Mouse (Mus musculus) embryo, embryonic 11.5 days (tissue): ENCODE data around the gene Gadd45g.

Source experiments
- DNase-seq: peaks from one replicate; pipeline ENCODE4 v3.0.0-alpha.2; 2012; ENCODE audit warnings: low read depth, low spot score

Gadd45g gene

DNA sequence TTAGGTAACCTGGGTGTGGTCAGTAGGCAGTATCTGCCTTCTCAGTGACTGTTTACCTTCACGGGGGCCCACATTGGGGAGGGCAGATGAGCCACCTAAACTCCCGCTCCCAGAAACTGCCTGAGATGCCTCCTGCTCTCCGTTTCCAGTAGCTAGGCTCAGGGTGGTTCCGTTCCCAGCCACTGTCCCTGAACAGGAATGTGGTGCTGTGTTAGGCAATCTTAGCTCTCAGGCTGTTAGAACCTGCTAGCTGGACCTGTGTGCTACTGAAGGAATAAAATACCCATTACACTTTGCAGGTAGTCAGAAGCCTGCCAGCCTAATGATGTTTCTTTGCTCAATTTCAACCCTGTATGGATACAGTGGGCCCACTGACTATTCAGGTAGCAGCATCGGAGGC lies 37.8 kb downstream of the Gadd45g start:
- no peak for DNase-seq

- DNase-seq: no peak
These were observed 39.1 kb downstream of the Gadd45g start for GRCm38 (mm10) chr13:51885594-51885993.

GRCm38 (mm10) chr13:51886085-51886484 lies 39.6 kb downstream of the Gadd45g start:
- no peak for DNase-seq

DNA sequence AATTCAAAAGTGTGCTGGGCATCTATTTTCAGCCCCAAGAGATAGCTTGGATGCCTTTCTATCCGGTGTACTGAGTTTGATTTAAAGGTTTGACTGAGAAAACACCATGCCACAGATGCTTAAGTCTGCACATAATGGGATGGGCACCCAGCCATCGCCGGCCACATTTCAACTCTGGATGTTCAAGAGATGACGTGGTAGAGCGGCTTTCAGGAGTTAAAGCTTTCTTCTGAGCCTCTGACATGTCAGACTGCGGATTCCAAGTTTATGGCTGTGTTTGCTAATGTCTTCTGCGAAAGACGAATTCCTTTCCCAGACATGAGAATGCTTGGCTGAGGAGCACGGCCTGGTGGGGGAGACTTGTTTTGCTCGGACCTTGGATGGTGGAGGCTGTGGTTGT lies 40.2 kb downstream of the Gadd45g start:
- no peak for DNase-seq

DNA sequence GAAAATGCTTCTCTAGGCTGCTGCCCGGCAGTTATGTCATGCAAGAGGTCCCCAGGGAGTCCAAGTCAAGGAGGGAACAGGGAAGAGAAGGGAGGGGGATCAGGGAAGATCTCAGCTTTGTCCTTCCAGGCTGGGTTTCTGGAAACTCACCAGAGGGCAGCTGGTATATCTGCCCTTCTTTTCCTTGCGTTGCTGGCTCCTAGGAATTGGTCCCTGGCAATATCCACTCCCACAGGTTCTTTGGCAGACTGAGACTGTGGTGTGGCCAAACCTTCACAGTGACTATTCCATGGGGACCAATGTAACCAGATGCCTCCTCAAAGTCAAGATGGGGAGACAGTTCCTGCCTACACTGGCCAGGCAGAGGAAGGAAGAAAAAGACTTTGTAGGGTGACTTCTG lies 41.9 kb downstream of the Gadd45g start:
- no peak for DNase-seq

DNA sequence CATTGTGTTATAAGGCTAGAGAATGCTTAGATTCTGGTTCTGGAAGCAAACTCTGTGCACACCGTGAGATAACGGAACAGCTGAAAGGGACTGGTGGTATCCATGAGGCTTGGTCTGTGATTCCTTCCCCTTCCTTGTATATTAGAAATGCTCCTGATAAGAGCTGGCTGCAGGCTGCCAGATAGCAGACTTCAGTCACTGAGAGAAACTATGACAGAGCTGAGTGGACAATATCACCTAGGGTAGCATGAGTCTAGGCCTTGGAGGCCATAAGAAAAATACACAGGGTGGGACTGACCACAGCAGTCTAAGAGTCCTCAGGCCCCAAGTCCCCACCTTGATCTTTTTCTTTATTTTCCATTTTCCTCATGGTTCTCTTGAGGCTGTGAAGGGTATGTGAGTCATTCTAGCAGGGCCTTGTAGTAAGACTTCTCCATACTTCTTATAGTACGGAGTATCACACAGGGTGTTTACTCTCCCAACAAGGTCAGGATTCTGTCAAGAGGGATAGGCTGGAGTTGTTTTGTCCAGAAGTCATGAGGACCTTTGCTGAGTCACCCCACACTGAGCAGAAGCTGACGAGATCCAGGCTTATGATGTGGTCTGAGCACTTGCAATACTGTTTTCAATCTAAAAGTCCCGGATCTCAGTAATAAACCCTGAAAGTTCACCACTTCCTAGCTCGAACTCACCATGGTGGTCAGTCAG lies 45.5 kb downstream of the Gadd45g start:
- DNase-seq: no peak

- DNase-seq: no peak
These were observed 51.1 kb downstream of the Gadd45g start for GRCm38 (mm10) chr13:51897579-51897978.
